Mouse (Mus musculus) lung, postnatal 4 days (tissue): ENCODE results near the gene Cog3.

ENCODE experiments used
- DNase-seq, 2 experiments: peaks; one replicate each; pipeline ENCODE4 v3.0.0; 2021

Gene Cog3

DNA sequence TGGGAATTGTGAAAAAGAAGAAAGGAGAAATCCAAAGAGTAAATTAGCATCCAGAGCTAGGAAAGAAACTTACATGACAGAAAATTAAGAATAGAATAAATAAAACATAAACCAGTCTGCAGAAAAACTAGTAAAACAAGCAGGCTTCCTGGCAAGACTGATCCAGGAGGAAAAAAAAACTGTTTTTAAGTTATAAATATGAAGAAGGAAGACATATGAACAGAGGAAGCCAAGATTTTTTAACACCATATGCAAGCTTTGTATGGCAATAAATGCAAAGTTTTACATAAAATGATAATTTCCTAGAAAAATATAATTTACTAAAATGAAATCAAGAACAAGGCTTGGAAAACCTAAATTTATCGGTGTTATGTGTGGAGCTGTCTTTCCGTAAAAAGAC lies 63.9 kb downstream of the Cog3 start:
- no peak for DNase-seq

DNA sequence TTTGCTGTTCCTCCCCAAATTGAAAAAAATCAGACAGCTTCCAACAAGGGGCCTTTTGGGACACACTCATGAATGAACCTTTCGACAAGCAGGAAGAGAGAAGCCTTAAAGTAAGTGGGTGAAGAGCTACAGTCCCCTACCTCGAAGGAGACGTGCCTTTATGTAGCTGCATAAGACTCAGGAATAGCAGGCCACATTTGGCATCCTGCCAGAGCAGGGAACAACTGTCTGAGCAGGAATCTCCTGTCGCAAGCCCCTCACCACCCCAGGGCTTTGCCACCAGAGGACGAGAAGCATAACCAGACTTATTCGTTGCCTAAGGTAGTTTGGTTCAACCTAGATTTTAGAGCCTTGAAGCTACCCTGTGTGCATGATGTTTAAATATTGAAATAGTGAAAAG lies 78.0 kb downstream of the Cog3 start:
- no peak for DNase-seq

DNA sequence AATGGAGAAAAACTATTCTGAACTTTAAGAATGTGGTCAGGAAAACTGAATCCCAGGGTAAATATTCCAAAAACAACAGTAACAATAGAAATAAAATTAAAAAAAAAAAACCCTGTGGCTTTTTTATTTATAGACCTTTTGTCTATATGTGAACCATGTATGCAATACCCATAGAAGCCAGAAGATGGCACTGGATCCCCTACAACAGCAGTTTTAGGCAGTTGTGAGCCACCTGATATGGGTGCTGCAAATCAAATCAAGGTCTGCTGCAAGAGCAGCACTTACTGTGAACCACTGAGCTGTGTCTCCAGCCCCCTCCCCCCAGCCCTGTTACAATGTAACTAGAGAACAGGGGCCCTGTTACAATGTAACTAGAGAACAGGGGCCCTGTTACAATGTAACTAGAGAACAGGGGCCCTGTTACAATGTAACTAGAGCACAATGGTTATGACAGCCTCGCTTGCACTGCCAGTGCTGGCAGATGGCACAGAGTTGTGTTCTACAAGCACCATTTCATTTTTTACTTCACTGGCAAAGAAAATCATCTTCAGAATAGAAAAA lies 85.2 kb downstream of the Cog3 start:
- no peak for DNase-seq

DNA sequence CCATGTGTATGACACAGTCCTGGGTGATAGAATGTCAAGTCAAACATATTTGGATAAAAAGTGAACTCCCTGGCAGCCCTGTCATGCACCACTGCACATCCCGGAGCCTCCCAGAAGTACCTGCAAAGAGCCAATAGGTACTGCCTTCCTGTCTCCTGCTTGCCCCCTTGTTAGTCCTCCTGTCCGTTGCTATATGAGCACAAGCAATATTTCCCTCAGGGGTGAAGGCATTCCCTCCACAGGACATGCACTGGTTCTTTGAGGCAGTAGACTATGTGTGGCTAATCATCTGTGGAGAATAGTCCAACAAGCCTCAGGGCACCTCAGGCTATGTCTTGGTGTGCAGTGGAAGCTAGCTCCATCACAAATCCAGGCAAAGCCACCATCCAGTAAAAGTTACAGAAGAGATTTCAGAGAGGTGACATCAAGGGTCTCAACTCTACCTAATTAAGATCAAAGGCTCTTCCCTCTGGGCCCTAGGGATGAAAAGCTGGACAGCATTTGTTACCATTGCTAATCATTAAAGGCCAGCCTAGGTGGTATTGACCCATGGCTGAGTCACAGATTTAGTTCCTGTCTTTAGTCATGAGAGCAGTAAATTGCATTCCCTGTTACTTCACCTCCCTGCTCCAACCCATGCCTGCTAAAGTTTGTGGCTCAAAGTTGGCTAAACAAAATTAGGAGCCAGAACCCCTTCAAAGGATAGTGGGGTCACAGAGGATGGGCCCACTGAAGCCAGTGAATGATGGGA lies 88.7 kb downstream of the Cog3 start:
- DNase-seq: no peak

DNA sequence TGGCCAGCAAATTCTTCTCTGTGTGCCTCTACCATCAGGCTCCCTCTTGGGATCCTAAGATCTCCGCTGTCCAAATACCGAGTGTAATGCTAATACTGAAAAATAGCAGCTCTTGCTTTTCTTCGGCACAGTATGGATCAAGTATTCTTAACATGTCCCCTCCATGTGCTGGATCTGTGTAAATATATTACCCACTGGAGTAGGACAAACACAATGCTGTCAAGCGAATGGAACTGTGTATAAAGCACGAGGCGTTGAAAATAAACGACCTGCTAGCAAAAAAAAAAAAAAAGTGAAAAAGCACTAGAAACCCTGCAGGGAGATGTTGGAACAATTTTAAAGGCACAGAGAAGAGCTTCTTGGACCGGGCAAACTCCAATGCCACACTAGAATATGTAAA lies 92.8 kb downstream of the Cog3 start:
- DNase-seq: no peak

DNA sequence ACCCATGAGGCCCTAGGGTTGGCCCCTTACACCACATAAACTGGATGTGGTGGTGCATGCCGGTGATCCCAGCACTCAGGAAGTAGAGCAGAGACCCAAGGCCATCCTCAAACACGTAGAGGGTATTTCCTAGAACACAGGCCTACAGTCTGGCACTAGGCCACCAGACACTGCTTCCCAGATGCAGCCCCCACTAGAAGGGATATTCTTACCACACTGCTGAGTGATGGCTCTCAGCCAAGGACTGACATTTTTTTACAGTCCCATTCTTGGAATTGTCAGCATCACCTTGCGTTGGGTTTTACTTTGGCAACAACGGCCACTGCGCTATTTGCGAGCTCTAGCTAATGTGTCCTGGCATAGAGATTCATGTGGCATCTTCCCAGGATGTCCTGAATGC lies 93.4 kb downstream of the Cog3 start:
- DNase-seq: no peak
